Mouse (Mus musculus) spleen, embryonic (tissue): ENCODE measurements around the gene Ttll4.

Source experiments
- CTCF ChIA-PET: fragments of 350-600 bp; sonication (Branson Sonifier 250); formaldehyde crosslinking; loops from one replicate; lab custom pipeline; 2022; lab: Charles Lee

Gene Ttll4

DNA sequence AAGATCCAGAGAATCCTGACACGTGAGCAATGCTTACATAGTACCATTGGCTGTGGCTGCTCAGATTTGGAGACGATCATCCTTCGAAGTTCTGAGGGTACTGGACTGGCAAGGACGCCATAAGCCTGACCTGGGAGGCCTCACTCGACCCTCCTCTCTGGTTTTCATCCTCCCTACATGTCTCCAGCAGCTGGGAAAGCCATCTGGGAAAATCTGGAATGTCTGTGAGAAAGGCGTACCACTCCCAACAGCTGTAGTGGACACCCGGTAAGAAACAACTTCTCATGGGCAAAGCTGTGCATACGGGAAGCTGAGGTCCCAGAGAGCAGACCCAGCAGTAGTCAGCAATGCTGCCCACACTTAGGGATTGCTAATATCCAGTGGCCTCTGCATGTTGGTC, 90.6 kb downstream of the Ttll4 start:
- CTCF ChIA-PET, result no interaction called here

DNA sequence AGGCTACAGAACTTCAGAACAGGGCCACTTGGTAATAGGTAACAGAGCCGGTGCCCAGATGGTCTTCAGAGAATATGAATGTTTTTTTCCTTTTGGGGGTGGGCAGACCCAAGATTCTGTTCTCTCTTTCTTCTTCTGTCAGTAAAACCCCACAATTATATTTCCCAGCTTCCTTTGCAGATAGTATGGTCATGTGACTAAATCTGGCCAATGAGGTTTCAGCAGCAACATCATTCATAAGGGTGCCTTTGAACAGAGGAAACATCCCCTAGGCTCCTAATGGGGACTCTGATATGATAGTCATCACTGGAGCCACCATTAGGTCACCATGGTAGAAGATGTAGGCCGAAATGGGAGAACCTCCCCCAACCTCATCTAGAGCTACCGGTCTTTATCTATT, 91.3 kb downstream of the Ttll4 start:
- CTCF ChIA-PET, result no interaction called here
